Mouse (Mus musculus) ES-E14 (cell line): Measurements from ENCODE around the gene Dynll1. TPM values are rescaled to one million over a fixed set of nuclear protein-coding genes. Genes with fewer than 3 reads are reported as not detected.

ENCODE experiments used
- total RNA-seq: library from RNA; depleted of rRNA; stranded (reverse); fragments of 300-350 nt; gene quantifications from 2 replicates; pipeline ENCODE4 v1.2.3, GENCODE M21; 2012; rRNA removed

Gene Dynll1
- total RNA-seq, 1 experiment, result 753 TPM

Other genes starting within 250 kb of the Dynll1 start
- gene Gm10401, start 202.7 kb downstream of the Dynll1 start, total RNA-seq, result 5.8 and 7.7 TPM in 2 replicates
- gene Acads, start 181.7 kb downstream of the Dynll1 start, total RNA-seq, result 41.1 and 43.6 TPM in 2 replicates
- gene Unc119b, start 166.0 kb downstream of the Dynll1 start, total RNA-seq, result 27.1 and 27.5 TPM in 2 replicates
- 191 and 272 TPM in 2 replicates for gene Mlec, start 142.8 kb downstream of the Dynll1 start, total RNA-seq
- gene Cabp1, start 106.6 kb downstream of the Dynll1 start, total RNA-seq, result 14.9 and 25.2 TPM in 2 replicates
- 155 and 174 TPM in 2 replicates for gene Pop5, start 65.2 kb downstream of the Dynll1 start, total RNA-seq
- 134 and 138 TPM in 2 replicates for gene Rnf10, start 28.1 kb downstream of the Dynll1 start, total RNA-seq
- gene Coq5, start 21.3 kb downstream of the Dynll1 start, total RNA-seq, result 28.3 and 34.8 TPM in 2 replicates
- gene Srsf9, start 26.2 kb upstream of the Dynll1 start, total RNA-seq, result 42.6 and 57.2 TPM in 2 replicates
- gene Gatc, start 40.2 kb upstream of the Dynll1 start, total RNA-seq, result 1.9 and 3.1 TPM in 2 replicates
- 21.5 and 30.7 TPM in 2 replicates for gene Triap1, start 40.2 kb upstream of the Dynll1 start, total RNA-seq
- gene Cox6a1, start 48.0 kb upstream of the Dynll1 start, total RNA-seq, result 936 and 1,706 TPM in 2 replicates
- 5.6 and 9.0 TPM in 2 replicates for gene Msi1, start 128.6 kb upstream of the Dynll1 start, total RNA-seq
- 31.1 and 36.6 TPM in 2 replicates for gene Pla2g1b, start 165.3 kb upstream of the Dynll1 start, total RNA-seq
- 15.3 and 25.7 TPM in 2 replicates for gene Sirt4, start 183.7 kb upstream of the Dynll1 start, total RNA-seq
- 25.5 and 29.4 TPM in 2 replicates for gene Pxn, start 205.7 kb upstream of the Dynll1 start, total RNA-seq